Mouse (Mus musculus) ZHBTc4 (cell line): Measurements from ENCODE around the gene Gpr157.
A peak's percentile ranks its signal among the peaks of the same experiment; 100 is the strongest.

Experiments
- DNase-seq: peaks from one replicate; pipeline ENCODE4 v3.0.0-alpha.2; 2011; ENCODE audit warnings: low read depth, low spot score

The Gpr157 gene

GRCm38 (mm10) chr4:150070136-150070535 lies 17.0 kb upstream of the Gpr157 start:
- no peak for DNase-seq

DNA sequence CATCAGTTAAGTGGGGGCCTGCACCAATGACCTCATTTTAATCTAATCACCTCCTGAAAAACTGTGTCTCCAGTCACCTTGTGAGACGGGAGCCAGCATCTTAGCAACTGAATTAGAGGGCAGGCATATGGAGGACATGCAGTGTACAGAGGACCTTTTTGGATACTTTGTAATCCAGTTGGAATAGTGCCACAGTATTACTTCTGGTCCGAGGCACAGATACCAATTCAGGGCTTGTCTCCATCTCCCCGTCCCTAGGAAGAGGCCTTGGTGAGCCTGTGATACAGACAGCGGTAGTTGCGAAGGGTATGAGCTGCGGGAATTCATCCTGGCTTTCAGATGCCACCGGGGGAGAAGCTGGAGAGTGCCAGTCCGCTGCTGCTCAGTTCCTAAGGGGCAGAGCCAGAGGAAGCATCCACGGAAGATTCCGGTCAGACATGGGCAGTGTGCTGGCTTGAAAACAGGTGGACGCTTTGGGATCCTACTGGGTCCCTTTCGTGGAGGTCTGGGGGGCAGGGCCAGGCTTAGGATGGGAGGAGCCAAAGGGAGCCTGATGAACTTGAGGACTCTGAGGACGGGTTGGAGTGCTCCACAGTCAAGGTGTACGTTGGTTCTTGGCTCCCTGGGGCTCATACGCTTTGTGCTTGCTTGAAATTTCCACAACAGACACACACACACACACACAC lies 14.6 kb upstream of the Gpr157 start:
- peak; percentile 56 for DNase-seq

GRCm38 (mm10) chr4:150073102-150073473 lies 14.1 kb upstream of the Gpr157 start:
- DNase-seq: peak; percentile 86

DNA sequence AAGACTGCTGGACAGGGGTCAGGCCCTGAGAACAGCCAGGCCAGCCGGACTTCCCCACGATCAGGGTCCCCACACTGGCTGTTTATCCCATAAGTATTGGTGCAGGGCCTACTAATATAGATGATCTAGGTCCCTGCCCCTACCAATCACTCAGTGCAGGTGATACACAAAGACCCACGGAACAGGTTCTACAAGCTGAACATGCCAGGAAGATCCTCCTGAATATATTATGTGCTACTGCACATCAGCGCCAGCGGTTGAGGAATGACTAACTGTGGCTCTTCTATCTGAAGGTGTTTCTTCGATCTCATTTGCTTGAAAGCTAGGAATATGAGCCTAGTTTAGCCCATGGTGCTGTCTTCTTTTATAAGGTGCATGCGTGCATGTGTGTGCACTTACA lies 11.8 kb upstream of the Gpr157 start:
- no peak for DNase-seq

- peak; percentile 62 for DNase-seq
Observed at GRCm38 (mm10) chr4:150076147-150076546, 11.0 kb upstream of the Gpr157 start.

- DNase-seq: no peak
Observed at GRCm38 (mm10) chr4:150078646-150079045, 8.5 kb upstream of the Gpr157 start.

- no peak for DNase-seq
Observed at GRCm38 (mm10) chr4:150079244-150079643, 7.9 kb upstream of the Gpr157 start.

DNA sequence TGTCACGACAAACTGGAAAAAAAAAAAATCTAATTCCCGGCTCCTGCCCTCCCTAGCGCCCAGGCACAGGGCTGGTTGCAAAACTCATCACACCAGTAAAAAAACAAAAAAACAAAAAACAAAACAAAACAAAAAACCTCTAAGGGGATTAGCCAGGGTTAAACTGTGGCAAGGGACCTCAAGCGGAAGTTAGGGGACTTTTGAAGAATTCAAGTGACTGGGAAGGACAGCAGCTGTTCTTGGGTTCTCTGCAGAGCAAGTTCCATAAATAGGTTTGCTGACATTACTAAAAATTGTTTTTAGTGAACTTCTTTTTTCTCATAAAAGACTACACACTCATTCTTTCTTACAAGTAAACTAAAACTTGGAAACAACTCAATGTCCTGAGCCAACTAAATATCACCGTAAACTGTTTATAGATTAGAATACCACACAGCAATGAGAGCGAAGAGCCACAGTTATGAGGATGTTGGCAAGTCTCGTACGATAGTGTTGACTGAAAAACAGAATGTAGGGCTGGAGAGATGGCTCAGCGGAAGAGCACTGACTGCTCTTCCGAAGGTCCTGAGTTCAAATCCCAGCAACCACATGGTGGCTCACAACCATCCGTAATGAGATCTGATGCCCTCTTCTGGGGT lies 6.7 kb upstream of the Gpr157 start:
- DNase-seq: no peak

- DNase-seq: peak; percentile 92
Observed at GRCm38 (mm10) chr4:150085366-150085765, 1.8 kb upstream of the Gpr157 start.

DNA sequence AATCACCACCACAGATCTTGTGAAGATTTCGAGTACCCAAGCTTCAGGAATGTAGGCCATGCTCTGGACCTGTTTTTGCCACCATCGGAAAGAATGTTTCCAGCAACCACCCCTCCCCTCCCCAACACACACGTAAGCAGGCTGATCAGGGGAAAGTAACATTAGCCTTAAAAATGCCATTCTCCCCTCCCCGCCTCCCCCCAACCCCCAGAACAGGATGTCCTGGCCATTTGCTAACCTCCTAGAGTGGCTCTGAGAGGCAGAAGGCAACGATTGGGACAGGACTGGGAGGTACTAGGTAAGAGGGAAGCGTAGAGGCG lies 364 bp upstream of the Gpr157 start:
- no peak for DNase-seq

DNA sequence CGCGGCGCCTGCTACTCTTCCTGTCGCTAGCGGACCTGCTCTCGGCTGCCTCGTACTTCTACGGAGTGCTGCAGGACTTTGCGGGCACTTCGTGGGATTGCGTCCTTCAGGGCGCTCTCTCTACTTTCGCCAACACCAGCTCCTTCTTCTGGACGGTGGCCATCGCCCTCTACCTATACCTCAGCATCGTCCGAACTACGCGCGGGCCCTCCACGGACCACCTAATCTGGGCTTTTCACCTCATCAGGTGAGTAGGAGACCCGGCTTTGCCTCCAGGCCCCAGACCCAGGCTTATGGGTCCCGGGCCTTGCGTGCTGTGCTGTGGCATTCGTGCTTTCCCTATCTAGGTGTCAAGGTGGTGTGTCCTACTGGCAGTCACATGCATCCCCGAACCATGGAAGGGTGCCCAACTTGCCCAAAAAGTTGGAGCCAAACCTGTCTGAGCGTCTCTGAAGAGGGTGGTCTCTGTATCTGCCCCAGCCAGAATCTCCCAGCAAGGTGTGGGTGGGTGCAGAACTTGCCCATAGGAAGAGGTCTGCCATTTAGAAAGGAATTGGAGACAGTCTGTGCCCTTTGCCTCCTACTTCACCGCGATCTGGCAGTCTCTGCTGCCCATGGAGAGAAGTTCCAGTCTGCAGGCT lies 845 bp downstream of the Gpr157 start:
- no peak for DNase-seq

GRCm38 (mm10) chr4:150089121-150089520 lies 2.0 kb downstream of the Gpr157 start:
- DNase-seq: no peak

DNA sequence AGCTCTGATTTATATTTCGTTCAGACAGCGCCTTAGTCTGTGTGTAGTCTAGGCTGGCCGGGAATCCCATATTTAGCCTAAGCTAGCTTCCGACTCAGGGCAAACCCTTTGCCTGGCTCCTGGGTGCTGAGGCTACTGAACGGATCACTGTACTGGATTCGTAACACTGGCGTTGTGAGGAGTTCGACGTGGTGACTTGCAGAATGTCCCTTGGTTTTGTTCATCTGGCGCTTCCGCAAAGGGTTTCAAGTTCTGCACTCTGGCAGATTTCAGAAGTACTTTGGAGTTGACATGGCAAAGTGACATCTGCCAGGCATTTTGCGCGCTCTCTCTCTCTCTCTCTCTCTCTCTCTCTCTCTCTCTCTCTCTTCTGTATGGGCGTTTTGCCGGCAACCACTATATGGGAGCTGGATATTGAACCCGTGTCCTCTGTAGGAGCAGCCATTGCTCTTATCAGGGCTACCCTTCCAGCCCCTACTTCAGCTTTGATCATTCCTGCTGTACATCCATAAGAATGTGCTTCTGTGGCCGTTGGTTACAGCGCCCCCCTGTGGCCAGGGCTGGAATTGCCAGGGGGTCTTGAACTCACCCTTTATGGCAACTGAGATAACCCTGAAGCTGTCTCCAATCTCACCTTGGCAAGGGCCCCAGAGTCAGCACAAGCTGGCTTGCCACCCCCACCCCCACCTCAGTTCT lies 4.9 kb downstream of the Gpr157 start:
- DNase-seq: peak; percentile 87

DNA sequence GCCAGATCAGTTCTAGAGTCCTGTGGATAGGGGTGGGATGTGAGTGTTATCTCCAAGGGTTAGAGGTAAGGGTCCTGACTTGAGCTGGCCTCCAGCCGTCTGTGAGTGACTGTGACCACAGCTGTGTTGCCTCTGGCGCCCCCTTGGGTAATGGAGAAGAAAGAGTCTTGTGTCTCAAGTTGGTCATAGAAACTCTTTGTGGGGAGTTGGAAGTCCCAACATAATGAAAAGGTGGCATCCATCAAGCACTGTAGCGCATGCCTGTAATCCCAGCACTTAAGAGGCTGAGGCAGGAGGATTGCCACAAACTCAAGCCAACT lies 5.4 kb downstream of the Gpr157 start:
- no peak for DNase-seq

GRCm38 (mm10) chr4:150093560-150094462 lies 6.6 kb downstream of the Gpr157 start:
- no peak for DNase-seq

DNA sequence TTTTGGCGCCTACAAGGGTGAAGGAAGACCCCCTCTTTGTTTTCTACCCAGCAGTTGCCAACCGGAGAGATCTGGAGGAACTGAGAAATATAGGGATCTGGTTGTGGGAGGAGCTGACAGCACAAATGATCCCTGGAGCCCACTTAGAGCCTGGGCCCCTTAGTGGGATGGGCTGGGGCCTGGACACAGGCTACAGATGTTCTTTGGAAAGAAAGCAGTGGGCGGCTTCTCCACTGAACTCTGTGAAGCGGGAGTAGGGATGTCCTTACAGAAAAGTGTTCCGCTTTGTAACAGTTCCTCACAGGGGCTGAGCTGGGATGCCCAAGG lies 7.3 kb downstream of the Gpr157 start:
- DNase-seq: no peak

GRCm38 (mm10) chr4:150096309-150096708 lies 9.1 kb downstream of the Gpr157 start:
- DNase-seq: no peak

DNA sequence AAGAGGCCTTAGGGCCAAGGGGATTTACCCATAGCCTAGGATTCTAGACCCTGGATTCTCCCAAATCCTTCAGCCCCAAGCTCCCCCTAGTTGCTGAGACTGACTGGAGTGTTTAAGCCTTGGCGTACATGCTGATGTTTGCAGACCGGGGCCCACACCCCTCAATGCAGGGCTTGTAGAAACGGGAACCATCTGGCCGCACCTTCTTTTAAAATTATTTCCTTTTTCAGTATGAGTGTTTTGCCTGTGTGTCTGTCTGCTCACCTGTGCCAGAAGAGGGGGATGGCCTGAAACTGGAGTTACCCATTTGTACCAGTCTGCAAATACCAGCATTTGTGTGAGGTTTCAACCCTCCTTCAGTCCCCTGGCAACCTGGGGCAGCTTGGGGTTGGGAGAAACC lies 10.7 kb downstream of the Gpr157 start:
- no peak for DNase-seq

DNA sequence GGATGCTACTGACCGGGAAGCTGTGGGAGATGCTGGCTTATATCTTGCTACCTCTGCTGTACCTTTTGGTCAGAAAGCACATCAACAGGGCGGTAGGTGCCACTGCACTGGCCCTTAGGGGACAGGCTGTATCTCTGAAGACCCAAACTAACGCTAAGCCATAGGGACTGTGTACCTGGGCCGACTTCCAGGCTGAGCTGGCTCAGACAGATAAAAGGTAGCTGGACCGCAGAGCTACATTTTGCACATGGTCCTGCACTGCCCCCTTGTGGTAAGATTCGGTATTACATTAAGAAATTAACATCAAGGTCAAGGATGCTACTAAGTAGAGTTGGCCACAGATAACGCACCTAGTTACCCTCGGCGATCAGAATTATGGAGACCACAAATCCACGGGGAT lies 11.7 kb downstream of the Gpr157 start:
- DNase-seq: peak; percentile 82

DNA sequence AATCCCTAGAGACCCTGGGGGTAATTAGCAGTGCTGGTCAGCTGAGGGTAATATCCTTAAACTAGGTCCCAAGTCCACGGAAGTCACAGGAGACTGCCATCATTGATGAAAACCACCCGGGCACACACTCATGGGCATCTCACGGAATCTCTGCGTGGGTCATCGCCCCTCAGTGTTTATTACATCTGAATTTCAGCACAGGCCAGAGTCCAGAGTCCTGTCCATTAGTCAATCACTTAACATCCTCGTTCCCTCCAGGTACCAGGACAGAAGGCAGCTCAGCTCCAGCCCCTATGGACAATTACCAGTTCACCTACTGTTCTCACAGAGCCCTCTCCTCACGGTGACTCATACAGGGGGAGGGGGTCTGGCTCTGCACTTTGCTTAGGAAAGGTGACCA lies 15.7 kb downstream of the Gpr157 start:
- DNase-seq: no peak

DNA sequence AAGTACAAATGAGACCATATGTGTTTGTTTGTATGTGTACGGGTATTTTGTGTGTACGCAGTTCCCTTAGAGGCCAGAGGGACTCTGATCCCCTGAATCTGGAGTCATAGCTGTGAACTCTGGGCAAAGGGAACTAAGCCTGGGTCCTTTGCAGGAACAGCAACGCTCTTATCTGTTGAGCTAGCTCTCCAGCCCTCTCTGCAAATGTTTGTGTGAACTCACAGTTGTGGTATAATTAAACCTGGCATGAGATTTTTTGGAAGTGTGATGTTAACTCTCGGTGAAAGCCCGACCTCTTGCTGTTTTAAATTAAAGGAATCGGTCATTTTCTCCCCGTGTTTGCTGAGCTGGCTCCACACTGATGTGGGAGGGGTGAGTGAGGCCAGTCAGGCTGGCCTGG lies 18.5 kb downstream of the Gpr157 start:
- no peak for DNase-seq

GRCm38 (mm10) chr4:150106637-150107036 lies 19.5 kb downstream of the Gpr157 start:
- no peak for DNase-seq
